Comparison of ENCODE assay signal across 12 mouse cellular contexts in genomic region chr11:6418751-6419150, GRCm38 (mm10). TPM values are rescaled to one million over a fixed set of nuclear protein-coding genes. Genes with fewer than 3 reads are reported as not detected.
DNase-seq lines count a peak whose midpoint lies in the region; ATAC-seq and TF ChIP-seq lines count a peak whose summit lies in the region.
"Had no signal": no experiment of that assay in that cellular context is flagged by ENCODE, and none has a peak within 500 bp of the region (broad histone marks: within the 10 kb centered on the region; RNA-seq: fewer than 3 reads in every experiment).

No protein-coding gene starts in this region.

- no peaks in the 10 kb centered on the region for H3K27me3 ChIP-seq in intestine, embryonic 14.5 days (replicated peaks; ENCODE audit: control insufficient read depth, insufficient read depth, low read length)
- H3K27me3 ChIP-seq in intestine, postnatal 0 days (replicated peaks; ENCODE audit: control insufficient read depth, insufficient read depth, low read length), result no peaks in the 10 kb centered on the region
- no peaks in the 10 kb centered on the region for H3K27me3 ChIP-seq in E14TG2a.4 (ENCODE audit: insufficient read depth, low read length)
- H3K27me3 ChIP-seq in embryonic facial prominence, embryonic 10.5 days (replicated peaks; ENCODE audit: low read depth, poor library complexity, severe bottlenecking), result no peaks in the 10 kb centered on the region
- no peaks in the 10 kb centered on the region for H3K27me3 ChIP-seq in limb, embryonic 12.5 days
- H3K27me3 ChIP-seq: embryonic facial prominence, embryonic 15.5 days; intestine, embryonic 15.5 days had no signal

- no peak overlapping the region for H3K27ac ChIP-seq in intestine, embryonic 14.5 days (ENCODE audit: low read depth)
- no peak overlapping the region for H3K27ac ChIP-seq in intestine, postnatal 0 days (ENCODE audit: low read depth, low read length)
- no peak overlapping the region for H3K27ac ChIP-seq in embryonic facial prominence, embryonic 10.5 days (replicated peaks)
- no peak overlapping the region for H3K27ac ChIP-seq in limb, embryonic 12.5 days
- H3K27ac ChIP-seq: embryonic facial prominence, embryonic 15.5 days; intestine, embryonic 15.5 days had no signal

- 88% methylated on average over 5 of the region's 5 CpGs for WGBS in intestine, embryonic 14.5 days
- 71% methylated on average over 5 of the region's 5 CpGs for WGBS in intestine, postnatal 0 days
- 92% methylated on average over 5 of the region's 5 CpGs for WGBS in embryonic facial prominence, embryonic 10.5 days
- WGBS in limb, embryonic 12.5 days, result 82% methylated on average over 5 of the region's 5 CpGs

- H3K9ac ChIP-seq in intestine, embryonic 14.5 days (ENCODE audit: low read length), result no peak overlapping the region
- no peak overlapping the region for H3K9ac ChIP-seq in intestine, postnatal 0 days (ENCODE audit: low read depth, low read length)
- no peak overlapping the region for H3K9ac ChIP-seq in limb, embryonic 12.5 days (replicated peaks)
- H3K9ac ChIP-seq: embryonic facial prominence, embryonic 15.5 days; intestine, embryonic 15.5 days had no signal

- no peaks in the 10 kb centered on the region for H3K9me3 ChIP-seq in intestine, embryonic 14.5 days (ENCODE audit: control insufficient read depth, low read length)
- H3K9me3 ChIP-seq in intestine, postnatal 0 days (ENCODE audit: control insufficient read depth), result no peaks in the 10 kb centered on the region
- H3K9me3 ChIP-seq in E14TG2a.4 (ENCODE audit: low read length), result no peaks in the 10 kb centered on the region
- H3K9me3 ChIP-seq in embryonic facial prominence, embryonic 10.5 days, result no peaks in the 10 kb centered on the region
- H3K9me3 ChIP-seq in limb, embryonic 12.5 days, result no peaks in the 10 kb centered on the region
- H3K9me3 ChIP-seq: embryonic facial prominence, embryonic 15.5 days; intestine, embryonic 15.5 days had no signal

- no peak for TF ChIP-seq CTCF in intestine, postnatal 0 days (IDR thresholded peaks at IDR 0.05; ENCODE audit: low read depth)
- TF ChIP-seq CTCF in E14TG2a.4 (conservative IDR thresholded peaks at IDR 0.05; ENCODE audit: low read length), result no peak

- no peak for DNase-seq in intestine, embryonic 14.5 days (ENCODE audit: low spot score)
- no peak for DNase-seq in embryonic facial prominence, embryonic 10.5 days (ENCODE audit: low spot score)
- no peak for DNase-seq in thymus, postnatal 14 days
- DNase-seq in frontal cortex, adult 2 months (ENCODE audit: extremely low spot score in 1 of 2, low spot score in 1 of 2), result no peak
- DNase-seq: cerebellum, adult 11-12 months; gastrocnemius, postnatal 25 days; lung, postnatal 36 days had no signal

- H3K4me2 ChIP-seq in intestine, embryonic 14.5 days (ENCODE audit: low read length), result peak overlapping the region; percentile 100
- no peak overlapping the region for H3K4me2 ChIP-seq in intestine, postnatal 0 days (replicated peaks; ENCODE audit: low read depth)
- peak overlapping the region; percentile 90 for H3K4me2 ChIP-seq in limb, embryonic 12.5 days
- H3K4me2 ChIP-seq: embryonic facial prominence, embryonic 15.5 days had no signal

- 0 out of 2 replicates have a peak overlapping the region, but pooled peaks have one; percentile 97 for H3K4me3 ChIP-seq in intestine, embryonic 14.5 days (ENCODE audit: low read depth, low read length)
- no peak overlapping the region for H3K4me3 ChIP-seq in intestine, postnatal 0 days (ENCODE audit: low read depth, low read length)
- H3K4me3 ChIP-seq in E14TG2a.4 (replicated peaks; ENCODE audit: low read length), result peak overlapping the region; percentile 98
- H3K4me3 ChIP-seq in embryonic facial prominence, embryonic 10.5 days, result peak overlapping the region; percentile 73; the same call in 1 of the 2 replicates
- no peak overlapping the region for H3K4me3 ChIP-seq in limb, embryonic 12.5 days (replicated peaks)
- H3K4me3 ChIP-seq: embryonic facial prominence, embryonic 15.5 days; intestine, embryonic 15.5 days had no signal

- peaks cover 16% of the 10 kb centered on the region for H3K4me1 ChIP-seq in intestine, embryonic 14.5 days (replicated peaks; ENCODE audit: control insufficient read depth, insufficient read depth, low read length)
- no peaks in the 10 kb centered on the region for H3K4me1 ChIP-seq in intestine, postnatal 0 days (replicated peaks; ENCODE audit: control insufficient read depth, insufficient read depth, low read length)
- H3K4me1 ChIP-seq in E14TG2a.4 (replicated peaks; ENCODE audit: low read depth, low read length), result peaks cover 54% of the 10 kb centered on the region
- H3K4me1 ChIP-seq in embryonic facial prominence, embryonic 10.5 days, result peaks cover 25% of the 10 kb centered on the region
- H3K4me1 ChIP-seq in limb, embryonic 12.5 days (replicated peaks), result peaks cover 24% of the 10 kb centered on the region

- H3K36me3 ChIP-seq in intestine, embryonic 14.5 days (ENCODE audit: control insufficient read depth, insufficient read depth, low read length), result peaks cover 53% of the 10 kb centered on the region
- H3K36me3 ChIP-seq in intestine, postnatal 0 days (ENCODE audit: control insufficient read depth, insufficient read depth), result peaks cover 42% of the 10 kb centered on the region
- peaks cover 66% of the 10 kb centered on the region for H3K36me3 ChIP-seq in E14TG2a.4 (ENCODE audit: insufficient read depth, low read length)
- H3K36me3 ChIP-seq in embryonic facial prominence, embryonic 10.5 days (replicated peaks), result peaks cover 70% of the 10 kb centered on the region
- H3K36me3 ChIP-seq in limb, embryonic 12.5 days, result peaks cover 62% of the 10 kb centered on the region

- no peak for ATAC-seq in intestine, embryonic 14.5 days (replicated peaks; ENCODE audit: low FRiP score, low TSS enrichment, low read depth)
- ATAC-seq in intestine, postnatal 0 days, result no peak
- ATAC-seq in limb, embryonic 12.5 days (ENCODE audit: insufficient number of reproducible peaks, insufficient read depth, low FRiP score, low TSS enrichment, low read depth), result no peak
- ATAC-seq: intestine, embryonic 15.5 days had no signal

RNA-seq across cellular contexts. Expression of gene Ppia, which starts 3.5 kb away (rescaled TPM):
- polyA plus RNA-seq in intestine, embryonic 14.5 days (2014; fragmentation: Nextera tagmentation; extraction: Ambion mirVana), result 5,694 and 5,748 TPM in 2 replicates
- 3,711 and 4,178 TPM in 2 replicates for polyA plus RNA-seq in intestine, postnatal 0 days (2015; fragmentation: Nextera tagmentation; extraction: Ambion mirVana)
- 6,156 and 6,219 TPM in 2 replicates for polyA plus RNA-seq in embryonic facial prominence, embryonic 10.5 days (2016; fragmentation: Nextera tagmentation; extraction: Ambion mirVana)
- polyA plus RNA-seq in limb, embryonic 12.5 days (2016; fragmentation: Nextera tagmentation; extraction: Ambion mirVana), result 5,590 and 5,882 TPM in 2 replicates
- 2,434 and 2,505 TPM in 2 replicates for polyA plus RNA-seq in frontal cortex, adult 2 months (2012; rRNA removed)

RNA-seq across cellular contexts. Expression of gene H2afv, which starts 25.5 kb away (rescaled TPM):
- 510 and 552 TPM in 2 replicates for polyA plus RNA-seq in intestine, embryonic 14.5 days (2014; fragmentation: Nextera tagmentation; extraction: Ambion mirVana)
- 343 and 346 TPM in 2 replicates for polyA plus RNA-seq in intestine, postnatal 0 days (2015; fragmentation: Nextera tagmentation; extraction: Ambion mirVana)
- 746 and 786 TPM in 2 replicates for polyA plus RNA-seq in embryonic facial prominence, embryonic 10.5 days (2016; fragmentation: Nextera tagmentation; extraction: Ambion mirVana)
- 763 and 824 TPM in 2 replicates for polyA plus RNA-seq in limb, embryonic 12.5 days (2016; fragmentation: Nextera tagmentation; extraction: Ambion mirVana)
- polyA plus RNA-seq in frontal cortex, adult 2 months (2012; rRNA removed), result 75.0 and 80.7 TPM in 2 replicates

RNA-seq across cellular contexts. Expression of gene Zmiz2, which starts 29.9 kb away (rescaled TPM):
- 14.0 and 14.2 TPM in 2 replicates for polyA plus RNA-seq in intestine, embryonic 14.5 days (2014; fragmentation: Nextera tagmentation; extraction: Ambion mirVana)
- 7.8 and 8.0 TPM in 2 replicates for polyA plus RNA-seq in intestine, postnatal 0 days (2015; fragmentation: Nextera tagmentation; extraction: Ambion mirVana)
- polyA plus RNA-seq in embryonic facial prominence, embryonic 10.5 days (2016; fragmentation: Nextera tagmentation; extraction: Ambion mirVana), result 13.1 and 13.6 TPM in 2 replicates
- 10.3 and 10.4 TPM in 2 replicates for polyA plus RNA-seq in limb, embryonic 12.5 days (2016; fragmentation: Nextera tagmentation; extraction: Ambion mirVana)
- 119 and 134 TPM in 2 replicates for polyA plus RNA-seq in frontal cortex, adult 2 months (2012; rRNA removed)

RNA-seq across cellular contexts. Expression of gene Purb, which starts 57.0 kb away (rescaled TPM):
- 25.7 and 26.2 TPM in 2 replicates for polyA plus RNA-seq in intestine, embryonic 14.5 days (2014; fragmentation: Nextera tagmentation; extraction: Ambion mirVana)
- polyA plus RNA-seq in intestine, postnatal 0 days (2015; fragmentation: Nextera tagmentation; extraction: Ambion mirVana), result 21.6 and 25.1 TPM in 2 replicates
- 17.5 and 17.7 TPM in 2 replicates for polyA plus RNA-seq in embryonic facial prominence, embryonic 10.5 days (2016; fragmentation: Nextera tagmentation; extraction: Ambion mirVana)
- polyA plus RNA-seq in limb, embryonic 12.5 days (2016; fragmentation: Nextera tagmentation; extraction: Ambion mirVana), result 22.6 TPM in 2 replicates
- 102 and 103 TPM in 2 replicates for polyA plus RNA-seq in frontal cortex, adult 2 months (2012; rRNA removed)

Comparison
In these comparisons a context has a peak if more than half of its experiments do, and no peak if none do; other contexts are left out.
1. H3K4me3 ChIP-seq: peak in intestine, embryonic 14.5 days (single experiment), E14TG2a.4 (single experiment) and embryonic facial prominence, embryonic 10.5 days (single experiment); none in intestine, postnatal 0 days (single experiment) and limb, embryonic 12.5 days (single experiment).